ENCODE assay signal across 10 mouse cellular contexts in genomic region chr17:87352106-87352897, GRCm38 (mm10).
DNase-seq lines count a peak whose midpoint lies in the region; ATAC-seq and TF ChIP-seq lines count a peak whose summit lies in the region.
"Had no signal": no experiment of that assay in that cellular context is flagged by ENCODE, and none has a peak within 500 bp of the region (broad histone marks: within the 10 kb centered on the region; RNA-seq: fewer than 3 reads in every experiment).

No protein-coding gene starts in this region.

- H3K27ac ChIP-seq in heart, embryonic 10.5 days = peak overlapping the region; percentile 88
- peak overlapping the region; percentile 25; the same call in 1 of the 2 replicates for H3K27ac ChIP-seq in embryonic facial prominence, embryonic 14.5 days (replicated peaks; ENCODE audit: low read depth, low read length)
- peak overlapping the region; percentile 75 for H3K27ac ChIP-seq in intestine, postnatal 0 days (ENCODE audit: low read depth, low read length)
- no peak overlapping the region for H3K27ac ChIP-seq in midbrain, embryonic 13.5 days
- H3K27ac ChIP-seq: macrophage had no signal

- H3K4me1 ChIP-seq in heart, embryonic 10.5 days = peaks cover 74% of the 10 kb centered on the region
- H3K4me1 ChIP-seq in embryonic facial prominence, embryonic 14.5 days (ENCODE audit: control insufficient read depth, insufficient read depth, low read length) = peaks cover 27% of the 10 kb centered on the region
- peaks cover 21% of the 10 kb centered on the region; the same call in 1 of the 2 replicates for H3K4me1 ChIP-seq in intestine, postnatal 0 days (replicated peaks; ENCODE audit: control insufficient read depth, insufficient read depth, low read length)
- H3K4me1 ChIP-seq in midbrain, embryonic 13.5 days (replicated peaks) = peaks cover 41% of the 10 kb centered on the region

- WGBS in heart, embryonic 10.5 days = 40% methylated on average over 16 of the region's 16 CpGs
- 23% methylated on average over 16 of the region's 16 CpGs for WGBS in embryonic facial prominence, embryonic 14.5 days
- WGBS in intestine, postnatal 0 days = 20% methylated on average over 16 of the region's 16 CpGs
- whole genome bisulfite sequencing in midbrain, embryonic 13.5 days = 27% methylated on average over 16 of the region's 16 CpGs

- TF ChIP-seq CTCF in intestine, postnatal 0 days (IDR thresholded peaks at IDR 0.05; ENCODE audit: low read depth) = no peak

- H3K36me3 ChIP-seq in heart, embryonic 10.5 days = no peaks in the 10 kb centered on the region
- no peaks in the 10 kb centered on the region for H3K36me3 ChIP-seq in embryonic facial prominence, embryonic 14.5 days (ENCODE audit: control insufficient read depth, insufficient read depth, low read length)
- peaks cover 16% of the 10 kb centered on the region for H3K36me3 ChIP-seq in intestine, postnatal 0 days (ENCODE audit: control insufficient read depth, insufficient read depth)
- H3K36me3 ChIP-seq in midbrain, embryonic 13.5 days = no peaks in the 10 kb centered on the region

- H3K9me3 ChIP-seq in heart, embryonic 10.5 days = no peaks in the 10 kb centered on the region
- no peaks in the 10 kb centered on the region for H3K9me3 ChIP-seq in embryonic facial prominence, embryonic 14.5 days (ENCODE audit: control insufficient read depth, low read length)
- H3K9me3 ChIP-seq in intestine, postnatal 0 days (ENCODE audit: control insufficient read depth) = no peaks in the 10 kb centered on the region
- no peaks in the 10 kb centered on the region for H3K9me3 ChIP-seq in midbrain, embryonic 13.5 days
- H3K9me3 ChIP-seq: G1E had no signal

- peak overlapping the region; percentile 45; the same call in 1 of the 2 replicates for H3K4me3 ChIP-seq in heart, embryonic 10.5 days
- no peak overlapping the region for H3K4me3 ChIP-seq in embryonic facial prominence, embryonic 14.5 days (ENCODE audit: low read depth, low read length)
- no peak overlapping the region for H3K4me3 ChIP-seq in intestine, postnatal 0 days (ENCODE audit: low read depth, low read length)
- no peak overlapping the region for H3K4me3 ChIP-seq in midbrain, embryonic 13.5 days (replicated peaks)

- no peak for ATAC-seq in embryonic facial prominence, embryonic 14.5 days (ENCODE audit: low read depth)
- ATAC-seq in intestine, postnatal 0 days = peak; percentile 85
- peak; percentile 41 for ATAC-seq in midbrain, embryonic 13.5 days

- no peak for DNase-seq in heart, embryonic 10.5 days (ENCODE audit: low spot score)
- DNase-seq in heart, adult 8-10 months (ENCODE audit: low spot score) = no peak
- DNase-seq in embryonic facial prominence, embryonic 14.5 days (ENCODE audit: low spot score) = no peak
- DNase-seq in layer of hippocampus, postnatal 14 days (ENCODE audit: low spot score in 2 of 2) = no peak
- DNase-seq in urinary bladder, postnatal 10 days (ENCODE audit: low spot score) = no peak
- no peak for DNase-seq in right cerebral cortex, postnatal 36 days (ENCODE audit: low spot score in 2 of 2)

- no peak overlapping the region for H3K4me2 ChIP-seq in embryonic facial prominence, embryonic 14.5 days (ENCODE audit: low read depth, low read length)
- H3K4me2 ChIP-seq in intestine, postnatal 0 days (replicated peaks; ENCODE audit: low read depth) = peak overlapping the region; percentile 18; the same call in 1 of the 2 replicates
- H3K4me2 ChIP-seq in midbrain, embryonic 13.5 days (replicated peaks) = no peak overlapping the region

- no peak overlapping the region for H3K9ac ChIP-seq in embryonic facial prominence, embryonic 14.5 days (ENCODE audit: low read depth, low read length)
- no peak overlapping the region for H3K9ac ChIP-seq in intestine, postnatal 0 days (ENCODE audit: low read depth, low read length)
- H3K9ac ChIP-seq in midbrain, embryonic 13.5 days (replicated peaks) = peak overlapping the region; percentile 12; the same call in 1 of the 2 replicates

- H3K27me3 ChIP-seq in heart, embryonic 10.5 days (ENCODE audit: insufficient read depth, poor library complexity, severe bottlenecking) = no peaks in the 10 kb centered on the region
- no peaks in the 10 kb centered on the region for H3K27me3 ChIP-seq in embryonic facial prominence, embryonic 14.5 days (replicated peaks; ENCODE audit: control insufficient read depth, insufficient read depth, low read length)
- H3K27me3 ChIP-seq in intestine, postnatal 0 days (replicated peaks; ENCODE audit: control insufficient read depth, insufficient read depth, low read length) = no peaks in the 10 kb centered on the region
- no peaks in the 10 kb centered on the region for H3K27me3 ChIP-seq in midbrain, embryonic 13.5 days
